20 mouse cellular contexts compared by ENCODE assay signal in genomic region chr11:4973871-4974256, GRCm38 (mm10). TPM values are rescaled to one million over a fixed set of nuclear protein-coding genes. Genes with fewer than 3 reads are reported as not detected.
DNase-seq lines count a peak whose midpoint lies in the region; ATAC-seq and TF ChIP-seq lines count a peak whose summit lies in the region.
"Had no signal": no experiment of that assay in that cellular context is flagged by ENCODE, and none has a peak within 500 bp of the region (broad histone marks: within the 10 kb centered on the region; RNA-seq: fewer than 3 reads in every experiment).

No protein-coding gene starts in this region.

- TF ChIP-seq EP300 in heart, adult 2 months (IDR thresholded peaks at IDR 0.05; ENCODE audit: insufficient read depth, low read depth, low read length), result no peak

- 78% methylated on average over 2 of the region's 2 CpGs for WGBS in heart, embryonic 15.5 days
- 69% methylated on average over 2 of the region's 2 CpGs for WGBS in heart, adult 2 months
- 81% methylated on average over 2 of the region's 2 CpGs for WGBS in liver, adult 2 months
- 45% methylated on average over 2 of the region's 2 CpGs for WGBS in macrophage (ENCODE audit: missing documents)

- no peak overlapping the region for H3K9ac ChIP-seq in heart, embryonic 15.5 days
- H3K9ac ChIP-seq in heart, adult 2 months (ENCODE audit: low read depth, low read length), result no peak overlapping the region
- no peak overlapping the region for H3K9ac ChIP-seq in liver, adult 2 months (ENCODE audit: low read depth, low read length)
- H3K9ac ChIP-seq: forebrain, embryonic 12.5 days; intestine, embryonic 15.5 days; neural tube, embryonic 15.5 days had no signal

- intact Hi-C loops in heart, adult 2 months (cut with DNase I), result loop anchor here (1.0 kb wide), 1 partner anchor 58 kb away; no protein-coding TSS in a partner anchor

- no peak for TF ChIP-seq CTCF in heart, adult 2 months (IDR thresholded peaks at IDR 0.05)
- TF ChIP-seq CTCF in liver, adult 2 months (IDR thresholded peaks at IDR 0.05; ENCODE audit: low read depth, low read length), result no peak

- no peak overlapping the region for H3K4me3 ChIP-seq in heart, embryonic 15.5 days
- no peak overlapping the region for H3K4me3 ChIP-seq in heart, adult 2 months
- H3K4me3 ChIP-seq in liver, adult 2 months (ENCODE audit: insufficient read depth, low read depth, low read length), result no peak overlapping the region
- H3K4me3 ChIP-seq in macrophage (ENCODE audit: inconsistent target), result no peak overlapping the region
- H3K4me3 ChIP-seq: forebrain, embryonic 12.5 days; heart, embryonic 10.5 days; hindbrain, embryonic 10.5 days; intestine, embryonic 15.5 days; layer of hippocampus, adult 2 months; neural tube, embryonic 15.5 days had no signal

- ATAC-seq in heart, embryonic 15.5 days (replicated peaks; ENCODE audit: insufficient number of reproducible peaks, insufficient read depth, low FRiP score, low read depth), result no peak
- ATAC-seq in hematopoietic stem cell, adult 5-6 weeks (replicated peaks in 1 of 2; ENCODE audit: insufficient read depth in 1 of 2, low FRiP score in 2 of 2, low TSS enrichment in 1 of 2, low read depth in 1 of 2, poor library complexity in 2 of 2, severe bottlenecking in 2 of 2), result 0 out of 4 replicates have a peak, but pooled peaks have one; percentile 17 to 20
- no peak for ATAC-seq in erythroid progenitor cell, adult 5-6 weeks (replicated peaks; ENCODE audit: low FRiP score, poor library complexity, severe bottlenecking)

- H3K4me1 ChIP-seq in heart, embryonic 15.5 days (replicated peaks), result 0 out of 2 replicates have a peak, but pooled peaks cover 2% of the 10 kb centered on the region
- peaks cover 5% of the 10 kb centered on the region for H3K4me1 ChIP-seq in heart, adult 2 months (ENCODE audit: control insufficient read depth, insufficient read depth, low read length)
- H3K4me1 ChIP-seq in liver, adult 2 months (ENCODE audit: control insufficient read depth, insufficient read depth, low read length), result no peaks in the 10 kb centered on the region
- H3K4me1 ChIP-seq: intestine, embryonic 15.5 days had no signal

- H3K79me2 ChIP-seq in heart, adult 2 months (replicated peaks; ENCODE audit: control insufficient read depth, insufficient read depth, low read length), result no peaks in the 10 kb centered on the region
- no peaks in the 10 kb centered on the region for H3K79me2 ChIP-seq in liver, adult 2 months (ENCODE audit: control insufficient read depth, insufficient read depth, low read length)
- H3K79me2 ChIP-seq in macrophage (ENCODE audit: inconsistent target), result no peaks in the 10 kb centered on the region

- H3K9me3 ChIP-seq in heart, embryonic 15.5 days (replicated peaks), result no peaks in the 10 kb centered on the region
- H3K9me3 ChIP-seq: forebrain, embryonic 12.5 days; G1E; heart, embryonic 10.5 days; hindbrain, embryonic 10.5 days; intestine, embryonic 15.5 days; neural tube, embryonic 15.5 days had no signal

- H3K27ac ChIP-seq in heart, embryonic 15.5 days, result 0 out of 2 replicates have a peak overlapping the region, but pooled peaks have one; percentile 41
- no peak overlapping the region for H3K27ac ChIP-seq in heart, adult 2 months
- H3K27ac ChIP-seq in liver, adult 2 months (replicated peaks; ENCODE audit: insufficient read depth, low read depth, low read length), result peak overlapping the region; percentile 74
- H3K27ac ChIP-seq in macrophage, result peak overlapping the region; percentile 27; the same call in 1 of the 2 replicates
- H3K27ac ChIP-seq: forebrain, embryonic 12.5 days; hindbrain, embryonic 10.5 days; intestine, embryonic 15.5 days; layer of hippocampus, adult 2 months; neural tube, embryonic 15.5 days had no signal

- DNase-seq in heart, adult 2 months, result no peak
- DNase-seq in liver, adult 2 months (ENCODE audit: extremely low read depth, low read depth, low spot score), result no peak
- no peak for DNase-seq in liver
- no peak for DNase-seq in thymus, postnatal 4 days
- DNase-seq: cerebellum, adult 11-12 months; gastrocnemius, postnatal 36 days had no signal

- TF ChIP-seq POLR2A in heart, adult 2 months (IDR thresholded peaks at IDR 0.05; ENCODE audit: insufficient read depth, low read depth, low read length), result no peak
- TF ChIP-seq POLR2A in liver, adult 2 months (IDR thresholded peaks at IDR 0.05; ENCODE audit: extremely low read depth, insufficient read depth, low read length), result no peak

- H3K36me3 ChIP-seq in heart, embryonic 15.5 days, result no peaks in the 10 kb centered on the region
- H3K36me3 ChIP-seq in heart, adult 2 months (ENCODE audit: control insufficient read depth, insufficient read depth, low read length), result no peaks in the 10 kb centered on the region
- H3K36me3 ChIP-seq in liver, adult 2 months (ENCODE audit: control insufficient read depth, insufficient read depth, low read length), result no peaks in the 10 kb centered on the region
- no peaks in the 10 kb centered on the region for H3K36me3 ChIP-seq in macrophage (ENCODE audit: inconsistent target)
- H3K36me3 ChIP-seq: forebrain, embryonic 12.5 days; G1E; heart, embryonic 10.5 days; hindbrain, embryonic 10.5 days; intestine, embryonic 15.5 days; neural tube, embryonic 15.5 days had no signal

- no peak overlapping the region for H3K4me2 ChIP-seq in heart, embryonic 15.5 days
- H3K4me2 ChIP-seq: forebrain, embryonic 12.5 days; intestine, embryonic 15.5 days; midbrain, embryonic 11.5 days; neural tube, embryonic 15.5 days had no signal

- H3K27me3 ChIP-seq in heart, embryonic 15.5 days, result 0 out of 2 replicates have a peak, but pooled peaks cover 4% of the 10 kb centered on the region
- H3K27me3 ChIP-seq in heart, adult 2 months (ENCODE audit: control insufficient read depth, insufficient read depth, low read length), result no peaks in the 10 kb centered on the region
- H3K27me3 ChIP-seq in liver, adult 2 months (ENCODE audit: control insufficient read depth, insufficient read depth, low read length), result no peaks in the 10 kb centered on the region
- H3K27me3 ChIP-seq: CH12.LX; forebrain, embryonic 12.5 days; intestine, embryonic 15.5 days had no signal

RNA-seq across cellular contexts. Expression of gene Ap1b1, which starts 12.8 kb away (rescaled TPM):
- polyA plus RNA-seq in heart, embryonic 15.5 days (2015; fragmentation: Nextera tagmentation; extraction: Ambion mirVana), result 32.1 and 44.9 TPM in 2 replicates
- 10 to 100 TPM; 48.1 to 48.6 TPM for total RNA-seq in heart, adult 2 months (2021)
- 64.2 and 77.2 TPM in 2 replicates for polyA plus RNA-seq in heart, adult 2 months (2012; rRNA removed)
- total RNA-seq in liver, adult 2 months (2014; rRNA removed), result 30.1 and 41.2 TPM in 2 replicates
- polyA plus RNA-seq in liver, adult 2 months (2012; rRNA removed), result 46.7 and 48.8 TPM in 2 replicates
- 45.0 and 80.8 TPM in 2 replicates for total RNA-seq in hematopoietic stem cell, adult 5-6 weeks (2017)
- total RNA-seq in macrophage (2018; cell fraction: chromatin; rRNA removed), result 100 to 1,000 TPM in 15 of 26 experiments, 10 to 100 TPM in 11; 18.3 to 342 (median 135) TPM
- 100 to 1,000 TPM in 18 of 26 experiments, 10 to 100 TPM in 8; 62.8 to 179 (median 114) TPM for total RNA-seq in macrophage (2018; cell fraction: cytosol; rRNA removed)
- 100 to 1,000 TPM in 16 of 26 experiments, 10 to 100 TPM in 10; 43.0 to 233 (median 113) TPM for total RNA-seq in macrophage (2018; cell fraction: nucleus; rRNA removed)
- 127 to 179 TPM (median 133 TPM) in 3 replicates for polyA plus RNA-seq in macrophage (2018)
- 42.8 and 126 TPM in 2 replicates for total RNA-seq in erythroid progenitor cell, adult 5-6 weeks (2015; ENCODE audit: low replicate concordance)
- total RNA-seq in erythroid progenitor cell, adult 5-6 weeks (2017; ENCODE audit: low replicate concordance), result 91.6 and 103 TPM in 2 replicates

RNA-seq across cellular contexts. Expression of gene Nefh, which starts 26.0 kb away (rescaled TPM):
- polyA plus RNA-seq in heart, embryonic 15.5 days (2015; fragmentation: Nextera tagmentation; extraction: Ambion mirVana), result 0.13 and 0.60 TPM in 2 replicates
- total RNA-seq in heart, adult 2 months (2021), result under 1 TPM in 1 of 2 experiments, not detected in 1; 0.05 TPM
- 0.06 and 0.08 TPM in 2 replicates for polyA plus RNA-seq in heart, adult 2 months (2012; rRNA removed)
- total RNA-seq in liver, adult 2 months (2014; rRNA removed), result 0.09 and 0.20 TPM in 2 replicates
- polyA plus RNA-seq in liver, adult 2 months (2012; rRNA removed), result 0.06 TPM in 1 of 2 replicates, not detected in the other
- 11.9 and 19.6 TPM in 2 replicates for total RNA-seq in hematopoietic stem cell, adult 5-6 weeks (2017)
- not detected for total RNA-seq in macrophage (2018; cell fraction: chromatin; rRNA removed)
- under 1 TPM in 4 of 26 experiments, not detected in 22; under 0.01 to 0.06 (median 0.05) TPM for total RNA-seq in macrophage (2018; cell fraction: cytosol; rRNA removed)
- total RNA-seq in macrophage (2018; cell fraction: nucleus; rRNA removed), result not detected
- 0.11 to 0.14 TPM in 2 of 3 replicates, not detected in the other for polyA plus RNA-seq in macrophage (2018)
- not detected in 2 replicates for total RNA-seq in erythroid progenitor cell, adult 5-6 weeks (2015; ENCODE audit: low replicate concordance)
- total RNA-seq in erythroid progenitor cell, adult 5-6 weeks (2017; ENCODE audit: low replicate concordance), result 0.39 and 0.98 TPM in 2 replicates
- total RNA-seq: CH12.LX; gastrocnemius, adult 18-20 months had no signal

Comparison
In these comparisons a context has a peak if more than half of its experiments do, and no peak if none do; other contexts are left out.
1. ATAC-seq: peak in hematopoietic stem cell, adult 5-6 weeks (2 of 2); none in heart, embryonic 15.5 days (single experiment) and erythroid progenitor cell, adult 5-6 weeks (single experiment).